Mouse (Mus musculus) adipose tissue, adult 10 weeks (tissue): ENCODE measurements around the gene Dnajb11. TPM values are rescaled to one million over a fixed set of nuclear protein-coding genes. Genes with fewer than 3 reads are reported as not detected.

Source experiments
- polyA plus RNA-seq: library from polyadenylated mRNA; stranded (reverse); fragments of 350-450 nt; fragmentation: Illumina TruSeq; extraction: RNeasy Lipid Tissue Mini Kit (QIAGEN cat#74804); gene quantifications from one replicate; pipeline ENCODE4 v1.2.3, GENCODE M21; 2014; ENCODE audit warnings: low read depth, low replicate concordance

Dnajb11 gene
- 98.6 TPM for polyA plus RNA-seq

DNA sequence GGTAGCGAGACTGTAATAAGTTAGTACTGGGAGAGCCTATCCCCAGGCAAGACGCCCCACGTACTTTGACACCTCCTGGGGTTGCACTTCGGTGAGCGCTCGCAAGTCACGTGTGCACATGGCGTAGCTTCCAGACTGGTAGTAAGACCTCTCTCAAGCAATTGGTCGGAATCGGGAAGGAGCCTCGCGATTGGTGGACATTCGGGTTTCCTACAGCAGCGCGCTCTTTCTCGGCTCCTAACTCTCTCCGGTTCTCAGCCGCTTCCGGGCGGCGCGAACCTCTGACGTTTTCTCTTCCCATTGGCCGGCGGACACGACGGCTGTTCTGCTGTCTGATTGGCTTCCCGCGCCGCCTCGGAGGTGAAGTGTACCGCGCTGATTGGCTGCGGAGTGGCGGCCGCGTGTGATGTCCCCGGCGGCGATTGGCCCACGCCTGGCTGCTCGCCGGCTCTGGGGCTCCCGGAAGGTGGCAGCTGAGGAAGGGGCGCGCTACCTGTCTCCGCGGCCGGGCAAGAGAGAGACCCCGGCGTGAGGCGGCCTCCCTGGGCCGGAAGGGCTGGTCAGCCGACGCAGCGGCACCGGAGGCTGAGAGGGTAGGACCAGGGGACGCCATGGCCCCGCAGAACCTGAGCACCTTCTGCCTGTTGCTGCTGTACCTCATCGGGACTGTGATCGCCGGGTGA is at the start of gene Dnajb11, which contains the start of gene Tbccd1:
Gene Dnajb11 (plus strand): TSS at position 415 of the 683 bp plus-strand sequence.
Gene Tbccd1 (minus strand): TSS at position 239 of the 683 bp plus-strand sequence.

DNA sequence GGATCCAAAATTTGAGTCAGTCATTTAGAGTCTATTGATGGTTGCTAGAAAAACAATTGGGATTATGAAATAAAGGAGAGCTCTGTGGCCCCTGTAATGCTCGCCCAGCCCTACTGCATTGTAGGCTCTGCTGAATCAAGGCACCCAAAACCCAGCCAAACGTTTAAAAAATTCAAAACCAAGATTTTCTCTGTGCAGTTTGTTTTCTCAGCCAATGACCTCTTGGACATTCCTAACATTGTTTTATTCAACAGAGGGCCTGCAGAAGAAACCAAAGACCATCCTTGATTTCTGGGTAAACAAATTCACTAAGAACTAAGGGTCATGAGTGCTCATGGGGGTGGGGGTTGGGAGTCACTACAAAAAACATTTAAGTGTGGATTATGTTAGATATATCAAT is 46.2 kb upstream of the Dnajb11 start, which contains the start of gene Crygs:
Gene Crygs (minus strand): TSS at position 101 of the 400 bp plus-strand sequence.

DNA sequence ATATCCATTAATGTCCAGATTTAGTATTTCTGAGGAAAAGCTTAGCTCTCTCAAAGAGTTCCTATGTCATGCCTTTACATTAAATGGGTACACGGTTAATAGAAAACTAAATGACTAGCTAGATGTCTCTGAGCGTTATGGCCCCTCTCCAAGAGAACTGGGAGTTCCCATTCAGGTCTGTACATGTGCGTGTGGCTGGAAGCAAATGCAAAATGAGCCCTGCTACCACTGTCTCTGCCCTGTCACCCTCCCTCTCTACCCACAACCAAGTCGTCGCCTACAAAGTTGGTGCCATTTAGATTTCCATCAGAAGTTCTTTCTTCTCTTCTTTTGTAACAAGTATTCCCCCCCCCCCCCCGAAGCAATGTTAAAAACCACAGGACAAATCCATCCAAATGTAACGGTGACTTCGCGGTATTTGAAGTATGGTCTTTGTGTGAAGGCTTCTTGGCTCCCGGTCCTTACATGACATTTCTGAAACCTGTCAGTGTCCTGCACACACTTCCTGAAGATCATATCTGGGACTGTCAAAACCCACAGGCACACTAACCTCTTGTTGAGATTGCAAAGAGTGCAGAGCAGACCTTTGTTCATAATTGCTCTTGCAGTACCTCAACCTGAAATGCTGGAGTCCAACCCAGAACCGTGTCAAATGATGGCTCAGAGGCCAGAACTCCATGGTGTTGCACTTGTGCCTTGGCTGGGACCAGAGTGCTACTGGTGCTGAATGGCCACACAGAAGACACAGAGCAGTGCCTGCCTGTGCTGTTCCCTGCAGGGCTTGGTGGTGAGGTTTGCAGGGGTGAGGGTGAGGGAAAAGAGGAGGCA is 33.3 kb downstream of the Dnajb11 start, which contains the start of gene Ahsg:
Gene Ahsg (plus strand): TSS at position 595 of the 828 bp plus-strand sequence.

DNA sequence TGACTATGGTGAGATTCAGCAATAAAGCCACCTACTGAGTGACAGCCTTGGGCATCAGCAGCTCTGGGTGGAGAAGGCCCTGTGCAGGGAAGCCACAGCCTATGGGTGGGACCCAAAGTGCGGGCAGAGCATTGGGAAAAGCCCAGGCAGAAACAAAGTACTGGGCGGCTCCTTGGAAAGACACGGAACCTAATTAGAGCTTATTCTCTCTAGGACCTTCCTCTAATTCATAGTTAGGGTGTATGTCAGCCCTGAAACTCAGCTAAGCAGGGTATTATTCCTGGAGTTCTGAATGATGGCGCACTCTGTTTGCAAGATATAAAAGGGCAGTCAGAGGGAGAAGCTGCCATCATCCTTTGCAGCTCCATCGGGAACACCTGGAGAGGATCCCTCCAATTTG is 60.4 kb downstream of the Dnajb11 start, which contains the start of gene Fetub:
Gene Fetub (plus strand): TSS at position 301 of the 400 bp plus-strand sequence.

Other genes starting within 250 kb of the Dnajb11 start
- 3.8 TPM for gene Dgkg, start 200.6 kb upstream of the Dnajb11 start, polyA plus RNA-seq
- gene Crygs, start 46.3 kb upstream of the Dnajb11 start, polyA plus RNA-seq, result not detected
- 18.3 TPM for gene Tbccd1, start 176 bp upstream of the Dnajb11 start, polyA plus RNA-seq
- 0.47 TPM for gene Ahsg, start 33.4 kb downstream of the Dnajb11 start, polyA plus RNA-seq
- gene Fetub, start 60.5 kb downstream of the Dnajb11 start, polyA plus RNA-seq, result 9.2 TPM
- gene Hrg, start 93.2 kb downstream of the Dnajb11 start, polyA plus RNA-seq, result not detected
- 1.4 TPM for gene Kng2, start 171.6 kb downstream of the Dnajb11 start, polyA plus RNA-seq
- gene Kng1, start 200.0 kb downstream of the Dnajb11 start, polyA plus RNA-seq, result not detected
- 513 TPM for gene Eif4a2, start 249.6 kb downstream of the Dnajb11 start, polyA plus RNA-seq